Mouse (Mus musculus): ENCODE data around the gene Grin2d. TPM values are rescaled to one million over a fixed set of nuclear protein-coding genes. Genes with fewer than 3 reads are reported as not detected.
A peak's percentile ranks its signal among the peaks of the same experiment; 100 is the strongest.
"Not testable (repeated sequence)": the region's sequence is repeated elsewhere in the genome, so short reads cannot be mapped to it uniquely, and the experiment has no call there.

Gene Grin2d
- polyA plus RNA-seq (2015; fragmentation: Nextera tagmentation; extraction: Ambion mirVana): 0.62 and 0.75 TPM in 2 replicates

DNA sequence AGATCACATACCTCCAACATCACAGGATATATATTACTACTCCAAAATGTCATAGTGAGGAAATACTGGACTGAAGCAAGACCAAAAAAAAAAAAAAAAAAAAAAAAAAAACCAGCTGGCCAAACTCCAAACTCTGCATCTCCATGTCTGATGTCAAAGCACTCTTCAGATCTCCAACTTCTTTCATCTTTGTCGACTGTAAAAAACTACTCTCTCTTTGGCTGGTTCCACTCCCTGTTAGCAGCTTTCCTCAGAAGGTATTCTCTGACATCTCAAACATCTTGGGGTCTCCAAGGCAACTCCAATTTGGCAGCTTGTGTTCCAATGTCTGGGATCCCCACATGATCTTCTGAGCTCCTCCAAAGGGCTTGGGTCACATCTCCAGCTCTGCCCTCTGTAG, at the start of gene Grin2d:
TSS of gene Grin2d (minus strand) at position 101 of the 400 bp plus-strand sequence.
- not testable (repeated sequence) for ATAC-seq; H3K4me3 ChIP-seq (ENCODE audit: low read depth, low read length); H3K9me3 ChIP-seq (ENCODE audit: low read length); H3K4me2 ChIP-seq (replicated peaks; ENCODE audit: low read depth, low read length); H3K27me3 ChIP-seq (replicated peaks; ENCODE audit: insufficient read depth, low read length); H3K4me1 ChIP-seq (ENCODE audit: insufficient read depth, low read depth, low read length); H3K9ac ChIP-seq (replicated peaks; ENCODE audit: low read depth); H3K27ac ChIP-seq (ENCODE audit: low read length); DNase-seq (ENCODE audit: low spot score)
- H3K36me3 ChIP-seq (ENCODE audit: insufficient read depth, low read length): peaks cover 49% of the 10 kb centered on the region
- WGBS: 68% methylated on average over 1 of the region's 1 CpGs

DNA sequence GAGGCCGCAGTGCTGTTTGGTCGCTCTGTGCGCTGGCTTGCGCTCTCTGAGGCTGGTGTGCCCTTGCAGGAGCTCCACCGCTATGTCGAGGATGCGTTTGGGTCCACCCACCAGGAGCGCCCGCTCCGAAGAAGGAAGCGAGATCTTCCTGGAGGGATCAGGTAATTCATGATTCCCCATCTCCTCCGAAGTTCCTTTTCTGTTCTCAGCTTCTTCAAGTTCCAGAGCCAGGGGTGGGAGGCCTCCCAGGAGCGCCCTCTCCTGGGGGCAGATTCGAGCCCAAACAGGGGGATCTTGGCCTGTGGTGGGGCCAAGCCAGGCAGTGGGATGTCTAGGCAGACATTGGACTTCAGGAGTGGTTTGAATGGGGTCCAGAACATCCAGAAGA, 46.2 kb upstream of the Grin2d start:
- peak; percentile 61 for TF ChIP-seq CTCF (IDR thresholded peaks at IDR 0.05)
- no peak for TF ChIP-seq EP300 (IDR thresholded peaks at IDR 0.05)
- H3K9me3 ChIP-seq (ENCODE audit: low read length): no peaks in the 10 kb centered on the region
- H3K27ac ChIP-seq (ENCODE audit: low read length): peak overlapping the region; percentile 93; the same call in 1 of the 2 replicates
- H3K36me3 ChIP-seq (ENCODE audit: insufficient read depth, low read length): no peaks in the 10 kb centered on the region
- no peaks in the 10 kb centered on the region for H3K27me3 ChIP-seq (replicated peaks; ENCODE audit: insufficient read depth, low read length)
- peak overlapping the region; percentile 44 for H3K4me3 ChIP-seq (ENCODE audit: low read depth, low read length)
- WGBS: 25% methylated on average over 14 of the region's 14 CpGs
- peak; percentile 41 for DNase-seq (ENCODE audit: low spot score)
- no peak for ATAC-seq
- H3K4me2 ChIP-seq (replicated peaks; ENCODE audit: low read depth, low read length): peak overlapping the region; percentile 58
- H3K4me1 ChIP-seq (ENCODE audit: insufficient read depth, low read depth, low read length): peaks cover 17% of the 10 kb centered on the region; the same call in 1 of the 2 replicates
- peak overlapping the region; percentile 20; the same call in 1 of the 2 replicates for H3K9ac ChIP-seq (replicated peaks; ENCODE audit: low read depth)

DNA sequence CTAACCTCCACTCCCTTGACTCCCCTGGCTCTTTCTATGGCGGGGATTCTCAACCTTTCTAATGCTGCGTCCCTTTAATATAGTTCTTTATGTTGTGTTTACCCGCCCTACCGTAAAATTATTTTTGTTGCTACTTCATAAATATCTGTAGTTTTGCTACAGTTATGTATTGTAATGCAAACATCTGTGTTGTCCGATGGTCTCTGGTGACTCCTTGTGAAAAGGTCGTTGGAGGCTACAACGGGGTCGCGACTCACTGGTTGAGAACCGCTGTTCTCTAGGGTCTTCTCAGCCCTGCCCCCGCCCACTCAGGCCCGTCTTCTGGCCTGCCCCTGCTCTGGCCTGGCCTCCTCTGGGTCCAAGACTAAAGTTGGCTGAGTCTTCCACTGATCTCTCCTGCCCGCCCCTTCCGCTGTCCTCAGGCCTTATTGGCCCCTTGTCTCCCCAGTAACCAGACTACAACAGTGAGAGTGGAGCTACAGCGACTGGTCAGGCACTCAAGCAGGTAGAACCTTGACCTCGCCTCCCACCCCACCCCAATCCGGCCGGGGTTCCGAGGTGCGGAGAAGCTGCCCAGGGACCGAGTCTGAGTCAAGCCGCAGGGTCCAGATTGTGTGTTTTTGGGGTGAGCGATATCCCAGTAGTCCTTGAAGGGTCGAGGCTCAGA, 45.7 kb upstream of the Grin2d start, which contains the start of gene Ccdc114:
TSS of gene Ccdc114 (plus strand) at position 311 of the 667 bp plus-strand sequence.
- no peaks in the 10 kb centered on the region for H3K9me3 ChIP-seq (ENCODE audit: low read length)
- peak; percentile 95 for DNase-seq (ENCODE audit: low spot score)
- peak within 1 kb of the TSS; percentile 58 for H3K4me2 ChIP-seq (replicated peaks; ENCODE audit: low read depth, low read length)
- H3K4me3 ChIP-seq (ENCODE audit: low read depth, low read length): peak within 1 kb of the TSS; percentile 44
- H3K4me1 ChIP-seq (ENCODE audit: insufficient read depth, low read depth, low read length): peaks cover 17% of the 10 kb centered on the region; the same call in 1 of the 2 replicates
- no peaks in the 10 kb centered on the region for H3K36me3 ChIP-seq (ENCODE audit: insufficient read depth, low read length)
- H3K27me3 ChIP-seq (replicated peaks; ENCODE audit: insufficient read depth, low read length): no peaks in the 10 kb centered on the region
- no peak for TF ChIP-seq EP300 (IDR thresholded peaks at IDR 0.05)
- no peak for TF ChIP-seq CTCF (IDR thresholded peaks at IDR 0.05)
- peak within 1 kb of the TSS; percentile 93 for H3K27ac ChIP-seq (ENCODE audit: low read length)
- WGBS: 7% methylated on average over 24 of the region's 24 CpGs
- ATAC-seq: peak; percentile 78
- peak within 1 kb of the TSS; percentile 23; the same call in 1 of the 2 replicates for H3K9ac ChIP-seq (replicated peaks; ENCODE audit: low read depth)

GRCm38 (mm10) chr7:45922928-45923761, 45.0 kb upstream of the Grin2d start:
- ATAC-seq: peak; percentile 90
- TF ChIP-seq CTCF (IDR thresholded peaks at IDR 0.05) (no peak; the same call in 1 of the 2 replicates), EP300 (IDR thresholded peaks at IDR 0.05) (0 out of 2 replicates have a peak, but pooled peaks have one; percentile 35)
- Histone ChIP-seq H3K9me3 (ENCODE audit: low read length) (no peaks in the 10 kb centered on the region), H3K4me2 (replicated peaks; ENCODE audit: low read depth, low read length) (peak overlapping the region; percentile 58), H3K4me1 (ENCODE audit: insufficient read depth, low read depth, low read length) (peaks cover 17% of the 10 kb centered on the region; the same call in 1 of the 2 replicates), H3K27me3 (replicated peaks; ENCODE audit: insufficient read depth, low read length) (no peaks in the 10 kb centered on the region), H3K27ac (ENCODE audit: low read length) (peak overlapping the region; percentile 93), H3K4me3 (ENCODE audit: low read depth, low read length) (peak overlapping the region; percentile 44), H3K36me3 (ENCODE audit: insufficient read depth, low read length) (no peaks in the 10 kb centered on the region), H3K9ac (replicated peaks; ENCODE audit: low read depth) (0 out of 2 replicates have a peak overlapping the region, but pooled peaks have one; percentile 23)
- WGBS: under 1% methylated on average over 37 of the region's 37 CpGs
- DNase-seq (ENCODE audit: low spot score): peak; percentile 100

DNA sequence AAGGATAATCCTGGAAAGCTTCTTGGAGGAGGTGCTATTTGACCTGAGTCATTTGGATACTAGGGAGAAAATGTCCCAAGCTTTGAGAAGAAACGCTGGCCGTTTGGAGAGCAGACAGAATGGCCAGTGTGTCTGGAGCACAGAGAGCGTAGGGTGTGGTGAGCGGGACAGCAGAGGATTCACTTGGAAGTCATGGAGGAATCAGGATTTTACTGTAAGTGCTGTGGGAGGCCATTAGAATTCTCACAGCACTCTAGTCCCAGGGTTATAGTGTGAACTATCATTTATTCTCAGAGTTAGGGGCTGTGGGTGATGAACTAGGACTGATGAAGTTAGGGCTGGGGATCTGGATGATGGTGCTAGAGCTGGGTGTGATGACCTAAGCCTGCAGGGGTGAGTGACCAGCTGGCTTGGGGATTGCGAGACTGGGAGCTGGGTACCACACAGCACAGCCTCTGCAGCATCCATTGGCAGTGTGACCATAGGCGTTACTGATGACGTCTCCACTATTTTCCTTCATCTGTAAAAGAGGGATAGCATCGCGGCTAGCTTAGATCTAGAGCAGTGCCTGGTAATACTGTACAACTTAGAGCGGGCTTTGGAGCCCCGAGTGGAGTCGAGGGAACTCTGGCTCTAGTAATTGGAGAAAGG, 43.9 kb upstream of the Grin2d start:
- DNase-seq (ENCODE audit: low spot score) (no peak), ATAC-seq (no peak)
- no peak for TF ChIP-seq EP300 (IDR thresholded peaks at IDR 0.05)
- no peak for TF ChIP-seq CTCF (IDR thresholded peaks at IDR 0.05)
- Histone ChIP-seq H3K4me2 (replicated peaks; ENCODE audit: low read depth, low read length) (peak overlapping the region; percentile 58; the same call in 1 of the 2 replicates), H3K4me1 (ENCODE audit: insufficient read depth, low read depth, low read length) (peaks cover 25% of the 10 kb centered on the region), H3K27me3 (replicated peaks; ENCODE audit: insufficient read depth, low read length) (no peaks in the 10 kb centered on the region), H3K4me3 (ENCODE audit: low read depth, low read length) (no peak overlapping the region), H3K9me3 (ENCODE audit: low read length) (no peaks in the 10 kb centered on the region), H3K27ac (ENCODE audit: low read length) (peak overlapping the region; percentile 93), H3K36me3 (ENCODE audit: insufficient read depth, low read length) (no peaks in the 10 kb centered on the region), H3K9ac (replicated peaks; ENCODE audit: low read depth) (no peak overlapping the region)
- 73% methylated on average over 12 of the region's 12 CpGs for WGBS

All from lung, postnatal 0 days (tissue).